Mouse (Mus musculus): ENCODE results near the gene Tfdp2. TPM values are rescaled to one million over a fixed set of nuclear protein-coding genes. Genes with fewer than 3 reads are reported as not detected.

The Tfdp2 gene
- 23.2 TPM for polyA plus RNA-seq (2017; shearing (Covaris generic))

DNA sequence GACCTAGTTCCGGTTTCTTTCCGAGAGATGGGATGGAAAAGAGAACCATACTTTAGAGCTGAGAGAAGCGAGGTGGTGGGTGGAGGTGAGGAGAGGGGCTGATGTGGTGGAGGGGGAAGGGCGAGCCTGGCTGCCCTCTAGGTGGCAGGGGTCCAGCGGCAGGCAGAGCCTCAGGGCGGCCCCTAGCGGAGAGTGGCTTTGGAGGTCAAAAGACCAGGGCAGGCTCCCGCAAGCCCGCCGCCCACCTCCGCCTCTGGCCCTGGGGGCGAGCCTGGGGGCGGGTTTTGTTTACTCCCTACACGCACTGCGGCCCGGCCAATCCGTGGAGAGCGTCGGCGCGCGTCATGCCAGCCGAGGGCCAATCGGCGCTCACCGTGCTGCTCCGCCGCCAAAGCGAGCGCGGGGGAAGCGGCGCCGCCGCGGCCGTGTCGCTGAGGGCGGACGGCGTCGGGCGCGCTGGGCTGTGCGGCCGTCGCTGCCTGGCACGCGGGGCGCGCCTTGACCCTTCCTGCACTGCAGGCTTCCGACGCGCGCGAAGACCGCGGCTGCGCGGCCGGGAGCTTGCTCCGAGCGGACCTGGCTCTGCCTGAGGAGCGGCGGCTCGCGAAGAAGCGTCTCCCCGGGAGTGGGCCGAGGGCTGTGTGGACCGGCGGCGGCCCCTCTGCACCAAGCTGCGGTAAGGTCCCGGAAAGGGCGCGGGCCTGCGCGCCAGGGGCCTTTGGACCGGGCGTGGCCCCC, at the start of gene Tfdp2:
Gene Tfdp2, plus strand, starts transcription at position 391 of the 738 bp plus-strand sequence.

DNA sequence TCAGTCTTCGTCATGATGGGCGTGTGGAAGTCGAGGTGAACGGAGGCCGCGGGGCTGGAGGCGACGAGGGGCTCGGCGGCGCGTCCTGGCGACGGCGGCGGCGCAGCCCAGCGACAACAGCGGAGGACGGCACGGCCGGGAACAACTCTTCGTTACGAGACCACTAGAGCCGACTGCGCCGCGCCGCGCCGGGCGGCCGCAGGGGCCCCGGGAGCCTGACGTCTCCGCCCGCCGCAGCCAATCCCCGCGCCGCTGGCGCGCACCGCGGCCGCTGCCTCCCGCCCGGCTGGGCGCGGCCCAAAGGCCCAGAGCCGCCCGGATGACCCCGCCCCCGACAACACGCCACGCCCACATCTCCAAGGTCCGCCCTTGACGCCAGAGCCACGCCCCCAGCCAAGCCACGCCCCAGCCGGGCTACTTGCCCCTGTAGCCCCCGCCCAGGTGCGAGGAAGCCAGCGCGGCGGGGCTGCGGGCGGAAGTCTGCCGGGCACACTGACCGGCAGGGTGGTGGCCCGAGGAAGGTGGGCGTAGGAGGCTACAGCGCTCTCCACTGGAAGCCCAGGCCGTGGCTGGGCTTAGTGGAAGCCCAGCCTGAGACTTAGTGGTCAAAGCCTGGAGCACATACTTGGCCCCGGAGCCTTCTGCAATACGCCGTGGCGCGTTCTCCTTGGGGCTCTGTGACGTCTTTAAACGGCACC, 168.2 kb downstream of the Tfdp2 start, which contains the start of gene Atp1b3:
Gene Atp1b3, minus strand, starts transcription at position 302 of the 698 bp plus-strand sequence.

Other genes starting within 250 kb of the Tfdp2 start
- gene Xrn1, start 241.5 kb upstream of the Tfdp2 start, polyA plus RNA-seq (2017; shearing (Covaris generic)): 43.6 TPM
- 1.6 TPM for gene Gk5, start 76.9 kb upstream of the Tfdp2 start, polyA plus RNA-seq (2017; shearing (Covaris generic))
- 861 TPM for gene Atp1b3, start 168.2 kb downstream of the Tfdp2 start, polyA plus RNA-seq (2017; shearing (Covaris generic))